Mouse (Mus musculus) mesoderm, embryonic 11.5 days (tissue): ENCODE measurements at regions not wholly inside any gene's neighbourhood (a gene's known extent, or its start where the extent isn't known, plus 50 kb on each side); places are given as distances from the start of the nearest gene placed in this dataset.
A peak's percentile ranks its signal among the peaks of the same experiment; 100 is the strongest.
"Not testable (repeated sequence)": the region's sequence is repeated elsewhere in the genome, so short reads cannot be mapped to it uniquely, and the experiment has no call there.

ENCODE experiments used
- DNase-seq: peaks from one replicate; pipeline ENCODE4 v3.0.0-alpha.2; 2012; ENCODE audit warnings: low read depth, low spot score

DNA sequence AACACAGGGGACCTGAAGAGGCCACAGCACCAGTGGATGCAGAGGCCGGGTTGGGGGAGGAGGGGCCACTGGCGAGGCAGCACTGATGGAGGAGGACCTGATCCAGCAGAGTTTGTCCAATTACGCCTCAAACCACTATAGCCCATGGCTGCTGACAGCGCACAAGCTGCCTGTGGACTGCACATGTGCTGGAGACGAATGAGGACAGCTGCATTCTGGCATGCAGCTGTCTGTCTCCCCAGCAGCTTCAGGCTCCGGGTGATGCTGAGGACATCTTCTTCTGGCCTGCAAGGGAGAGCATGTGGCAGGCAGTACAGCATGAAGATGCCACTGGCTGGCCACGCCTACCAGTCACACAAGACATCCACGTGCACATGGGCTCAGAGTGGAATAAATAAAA is 1055.2 kb downstream of the Basp1 start:
- no peak for DNase-seq

DNA sequence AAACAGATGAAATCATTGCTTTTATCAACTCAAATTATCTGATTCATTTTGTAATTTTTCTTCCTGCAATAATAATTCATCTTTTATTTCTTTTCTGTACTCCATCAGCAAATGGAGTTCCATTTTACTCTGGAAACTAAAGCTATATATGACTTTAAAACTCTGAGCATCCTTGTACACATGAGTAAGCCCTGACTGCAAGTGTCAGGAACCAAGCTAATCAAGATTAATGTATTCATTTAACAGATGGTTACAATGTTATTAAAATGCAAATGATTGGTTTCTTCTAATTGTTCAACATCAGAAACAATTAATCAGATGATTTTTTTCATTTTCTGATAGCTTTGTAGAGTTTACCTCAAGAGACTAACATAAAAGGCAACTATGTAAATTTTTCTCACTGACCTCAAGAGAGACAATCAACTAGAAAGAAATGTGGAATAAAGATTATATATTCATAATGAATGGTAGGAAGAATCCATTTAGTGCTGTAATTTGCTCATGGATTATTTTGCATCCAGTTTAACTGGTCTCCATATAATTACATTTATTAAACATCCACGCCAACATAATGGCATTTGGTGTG is 1064.5 kb downstream of the Basp1 start:
- DNase-seq: no peak

DNA sequence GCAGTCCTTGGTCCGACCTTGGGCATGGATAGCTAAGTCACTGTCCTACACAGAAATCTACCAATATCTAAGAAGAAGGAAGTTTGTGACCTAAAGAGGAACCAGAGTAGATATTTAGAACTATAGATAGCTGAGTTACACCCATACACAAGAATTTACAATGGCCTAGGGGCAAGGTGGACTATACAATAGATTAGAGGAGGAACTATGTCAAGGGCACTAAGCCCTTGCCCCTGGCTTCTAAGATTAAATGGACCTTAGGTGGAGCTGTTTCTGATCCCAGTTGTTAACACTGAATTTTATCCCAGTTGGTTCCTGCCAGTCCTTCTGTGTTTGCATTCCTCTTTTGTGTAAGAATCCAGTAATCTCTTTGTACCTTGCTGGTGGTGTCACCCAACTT is 1077.7 kb downstream of the Basp1 start:
- DNase-seq: not testable (repeated sequence)

GRCm38 (mm10) chr15:24303123-24303522 is 1110.4 kb downstream of the Basp1 start:
- DNase-seq: not testable (repeated sequence)

DNA sequence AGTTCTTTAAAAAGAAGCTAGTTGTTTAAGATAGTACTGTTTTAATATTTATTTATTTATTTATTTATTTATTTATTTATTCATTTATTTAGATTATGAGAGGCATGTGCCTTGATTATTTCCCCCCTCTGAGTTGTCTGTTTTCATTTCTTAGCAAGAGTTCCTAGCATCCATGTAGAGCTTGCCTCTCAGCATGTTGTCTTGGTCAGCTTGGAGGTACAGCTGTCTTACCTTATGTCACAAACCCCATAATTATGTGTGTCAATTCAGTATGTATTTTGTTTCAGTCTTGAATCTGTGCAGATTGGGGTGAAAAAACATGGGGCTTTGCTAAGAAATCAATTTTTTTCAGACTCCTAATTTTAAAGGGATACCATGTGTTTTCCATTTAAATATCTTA is 1116.3 kb downstream of the Basp1 start:
- no peak for DNase-seq

DNA sequence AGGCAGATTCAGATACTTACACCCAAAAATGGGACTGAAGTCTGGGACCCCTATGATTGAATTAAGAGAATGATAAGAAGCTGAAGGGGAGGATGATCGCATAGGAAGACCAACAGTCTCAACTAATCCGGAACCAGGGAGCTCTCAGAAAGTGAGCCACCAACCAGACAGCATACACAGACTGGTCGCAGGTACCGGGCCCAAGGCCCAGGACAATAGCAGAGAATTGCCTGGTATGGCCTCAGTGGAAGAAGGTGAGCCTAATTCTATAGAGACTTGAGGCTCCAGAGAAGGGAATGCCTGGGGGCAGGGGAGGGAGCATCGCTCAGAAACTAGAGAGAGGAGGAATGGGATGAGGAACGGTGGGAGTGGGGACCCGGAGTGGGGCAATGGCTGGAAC is 1116.8 kb downstream of the Basp1 start:
- DNase-seq: no peak

- DNase-seq: no peak
These were observed 1138.5 kb downstream of the Basp1 start for GRCm38 (mm10) chr15:24275100-24275499.

GRCm38 (mm10) chr15:24267360-24267759 is 1146.2 kb downstream of the Basp1 start:
- peak; percentile 6 for DNase-seq
